Mouse (Mus musculus) v-Abl transformed pro-B cells (cell line): ENCODE data around the gene Eif3a.

Source experiments
- in situ Hi-C, 2 experiments: fragments of 400-800 bp; cut with MboI; formaldehyde crosslinking; loops; one replicate each; pipeline ENCODE4 v1.15.1; 2025; ENCODE audit not compliant: unreplicated experiment in 2 of 2

The Eif3a gene

GRCm38 (mm10) chr19:60773366-60773765 is 17.1 kb downstream of the Eif3a start:
- in situ Hi-C loops: no loop called here

- in situ Hi-C loops: no loop called here
Observed at GRCm38 (mm10) chr19:60758896-60759835, 31.3 kb downstream of the Eif3a start.

- in situ Hi-C loops: no loop called here
Observed at GRCm38 (mm10) chr19:60757099-60757785, 33.2 kb downstream of the Eif3a start.

GRCm38 (mm10) chr19:60756192-60757098 is 34.0 kb downstream of the Eif3a start:
- in situ Hi-C loops: no loop called here

- in situ Hi-C loops: no loop called here
Observed at GRCm38 (mm10) chr19:60755438-60756191, 34.8 kb downstream of the Eif3a start, which contains the start of gene Nanos1. Nanos1 (plus strand) TSS chr19:60755987.

GRCm38 (mm10) chr19:60747801-60748200 is 42.7 kb downstream of the Eif3a start:
- in situ Hi-C loops: no loop called here

DNA sequence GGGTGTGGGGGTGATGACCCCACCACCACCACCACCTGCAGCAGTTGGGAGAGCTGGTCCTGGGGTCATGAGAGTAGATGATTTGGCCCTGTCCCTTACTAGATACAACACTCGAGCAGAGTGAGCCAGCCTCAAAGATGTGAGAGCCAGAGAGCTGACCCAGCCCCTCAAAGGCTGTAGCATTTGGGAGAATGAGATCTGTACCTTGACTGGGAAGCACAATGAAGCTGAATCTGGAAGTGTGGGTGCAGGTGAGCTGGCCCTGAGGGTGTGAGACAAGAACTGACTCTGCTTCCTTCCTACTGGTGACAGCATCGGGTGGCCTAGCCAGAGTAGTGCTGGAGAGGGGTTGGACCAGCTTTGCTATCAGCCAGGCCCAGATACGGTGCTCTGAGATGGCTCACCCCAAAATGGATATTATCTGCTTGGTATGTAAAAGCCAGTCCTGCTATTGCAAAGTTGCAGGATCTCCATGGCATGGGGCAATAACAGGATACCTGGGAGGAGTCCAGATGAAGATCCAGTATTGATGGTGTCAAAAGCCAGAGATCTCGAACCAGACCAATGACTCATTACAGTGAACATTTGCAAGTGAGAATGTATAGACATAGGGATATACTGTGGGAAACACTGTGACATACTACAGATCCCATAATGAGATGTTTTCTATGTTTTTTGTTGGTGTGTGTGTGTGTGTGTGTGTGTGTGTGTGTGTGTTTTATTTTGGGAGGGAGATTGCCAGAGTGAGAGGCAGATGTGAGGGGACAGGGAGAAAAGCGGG is 46.5 kb downstream of the Eif3a start:
- in situ Hi-C loops: no loop called here

DNA sequence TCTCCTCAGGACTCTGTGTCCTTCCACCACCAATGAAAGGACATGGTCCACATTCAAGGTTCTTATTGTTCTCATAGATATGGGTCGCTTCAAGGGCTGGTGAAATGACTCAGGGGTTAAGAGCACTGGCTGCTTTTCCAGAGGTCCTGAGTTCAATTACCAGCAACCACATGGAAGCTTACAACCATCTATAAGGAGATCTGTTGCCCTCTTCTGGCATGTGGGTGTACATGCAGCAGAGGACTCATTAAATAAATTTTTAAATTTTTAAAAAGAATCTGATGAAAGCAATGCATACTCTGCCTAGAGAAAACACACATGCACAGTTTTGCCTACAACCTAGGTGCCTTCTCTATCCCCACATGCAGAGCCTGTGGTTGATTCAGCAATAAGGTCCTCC is 49.9 kb downstream of the Eif3a start:
- in situ Hi-C loops: no loop called here

DNA sequence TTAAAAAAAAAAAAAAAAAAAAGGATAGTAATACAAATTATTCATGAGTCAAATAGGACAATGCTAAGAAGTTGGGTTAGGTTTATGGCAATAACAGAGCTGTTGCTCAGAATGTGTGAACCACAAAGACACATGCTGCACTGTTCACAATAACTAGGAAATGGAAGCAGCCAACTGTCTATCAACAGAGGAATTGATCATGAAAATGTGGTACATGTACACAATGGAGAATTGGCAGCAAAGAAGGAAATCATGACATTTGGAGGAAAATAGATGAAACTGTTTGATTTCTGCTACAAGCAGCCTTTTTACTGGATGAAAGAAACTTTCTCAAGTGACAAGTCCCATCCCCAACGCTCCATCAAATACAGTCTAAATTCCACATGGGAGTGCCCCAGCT is 58.5 kb downstream of the Eif3a start:
- in situ Hi-C loops: loop anchor here (5.0 to 10.0 kb wide), 3 partner anchors 117 to 365 kb away; no protein-coding TSS in a partner anchor

- in situ Hi-C loops: loop anchor here (5.0 to 10.0 kb wide), 3 partner anchors 116 to 366 kb away; no protein-coding TSS in a partner anchor
Observed at GRCm38 (mm10) chr19:60731299-60731698, 59.2 kb downstream of the Eif3a start.

GRCm38 (mm10) chr19:60730281-60730852 is 60.1 kb downstream of the Eif3a start:
- in situ Hi-C loops: loop anchor here (5.0 to 10.0 kb wide), 3 partner anchors 116 to 367 kb away; no protein-coding TSS in a partner anchor

DNA sequence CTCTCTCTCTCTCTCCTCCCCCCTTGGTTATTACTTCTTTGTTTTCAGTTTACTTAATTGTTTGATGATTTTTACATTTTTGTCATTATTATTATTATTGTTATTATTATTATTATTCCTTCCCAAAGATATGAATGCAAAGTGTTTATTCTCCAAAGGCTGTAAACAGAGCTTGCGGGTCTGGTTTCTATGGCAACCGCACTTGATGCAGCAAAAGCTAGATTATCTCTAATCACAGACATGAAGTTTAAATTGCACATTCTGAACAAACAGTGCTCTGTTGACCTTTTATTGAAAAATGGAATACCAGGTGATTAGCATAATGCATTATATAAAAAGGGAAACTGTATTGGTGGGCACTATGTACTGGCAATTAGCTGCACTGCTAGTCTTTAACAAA is 74.1 kb downstream of the Eif3a start:
- in situ Hi-C loops: no loop called here

- in situ Hi-C loops: no loop called here
Observed at GRCm38 (mm10) chr19:60712577-60712976, 77.9 kb downstream of the Eif3a start.
